Mouse (Mus musculus): ENCODE measurements around the gene Pla2g12a. TPM values are rescaled to one million over a fixed set of nuclear protein-coding genes. Genes with fewer than 3 reads are reported as not detected.
A peak's percentile ranks its signal among the peaks of the same experiment; 100 is the strongest.

Pla2g12a gene
- polyA plus RNA-seq, 1 experiment from 2014 or later: 43.7 TPM

- no peak overlapping the region for H3K4me3 ChIP-seq (ENCODE audit: low read depth, low read length)
- 82% methylated on average over 5 of the region's 5 CpGs for WGBS
- H3K27ac ChIP-seq (ENCODE audit: low read length): no peak overlapping the region
- H3K9ac ChIP-seq (replicated peaks; ENCODE audit: low read depth): no peak overlapping the region
- H3K4me2 ChIP-seq (replicated peaks; ENCODE audit: low read depth, low read length): no peak overlapping the region
- TF ChIP-seq CTCF (IDR thresholded peaks at IDR 0.05) (no peak), EP300 (IDR thresholded peaks at IDR 0.05) (no peak)
- no peak for ATAC-seq
- H3K27me3 ChIP-seq (replicated peaks; ENCODE audit: insufficient read depth, low read length): no peaks in the 10 kb centered on the region
- DNase-seq (ENCODE audit: low spot score): no peak
- no peaks in the 10 kb centered on the region for H3K4me1 ChIP-seq (ENCODE audit: insufficient read depth, low read depth, low read length)
- H3K9me3 ChIP-seq (ENCODE audit: low read length): no peaks in the 10 kb centered on the region
- peaks cover 5% of the 10 kb centered on the region; the same call in 1 of the 2 replicates for H3K36me3 ChIP-seq (ENCODE audit: insufficient read depth, low read length)
Observed at GRCm38 (mm10) chr3:129892003-129892402, 13.6 kb downstream of the Pla2g12a start.

- Histone ChIP-seq H3K4me1 (ENCODE audit: insufficient read depth, low read depth, low read length) (no peaks in the 10 kb centered on the region), H3K36me3 (ENCODE audit: insufficient read depth, low read length) (peaks cover 5% of the 10 kb centered on the region; the same call in 1 of the 2 replicates), H3K4me3 (ENCODE audit: low read depth, low read length) (no peak overlapping the region), H3K27me3 (replicated peaks; ENCODE audit: insufficient read depth, low read length) (no peaks in the 10 kb centered on the region), H3K9ac (replicated peaks; ENCODE audit: low read depth) (no peak overlapping the region), H3K9me3 (ENCODE audit: low read length) (no peaks in the 10 kb centered on the region), H3K4me2 (replicated peaks; ENCODE audit: low read depth, low read length) (no peak overlapping the region), H3K27ac (ENCODE audit: low read length) (no peak overlapping the region)
- DNase-seq (ENCODE audit: low spot score) (no peak), ATAC-seq (no peak)
- WGBS: 91% methylated on average over 3 of the region's 3 CpGs
- TF ChIP-seq CTCF (IDR thresholded peaks at IDR 0.05): no peak
- no peak for TF ChIP-seq EP300 (IDR thresholded peaks at IDR 0.05)
Observed at GRCm38 (mm10) chr3:129893143-129893542, 14.7 kb downstream of the Pla2g12a start.

- DNase-seq (ENCODE audit: low spot score): peak; percentile 22
- TF ChIP-seq CTCF (IDR thresholded peaks at IDR 0.05) (no peak), EP300 (IDR thresholded peaks at IDR 0.05) (no peak)
- 21% methylated on average over 6 of the region's 6 CpGs for WGBS
Observed at GRCm38 (mm10) chr3:129896591-129896990, 18.2 kb downstream of the Pla2g12a start.

DNA sequence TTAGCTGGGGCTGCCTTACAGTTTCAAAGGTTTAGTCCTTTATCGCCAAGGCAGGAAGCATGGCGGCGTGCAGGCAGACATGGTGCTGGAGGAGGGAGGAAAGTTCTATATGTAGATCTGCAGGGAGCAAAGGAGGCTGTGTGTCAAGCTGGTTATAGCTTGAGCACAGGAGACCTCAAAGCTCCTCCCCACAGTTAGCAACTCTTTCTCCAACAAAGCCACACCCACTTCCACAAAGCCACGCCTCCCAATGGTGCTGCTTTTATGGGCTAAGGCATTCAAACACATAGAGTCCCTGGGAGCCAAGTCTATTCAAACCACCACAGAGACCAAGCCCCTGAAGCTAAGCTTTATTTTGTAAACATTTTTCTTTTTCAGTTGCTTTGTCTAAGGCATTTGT is 20.5 kb downstream of the Pla2g12a start:
- WGBS: 66% methylated on average over 4 of the region's 4 CpGs
- H3K4me1 ChIP-seq (ENCODE audit: insufficient read depth, low read depth, low read length): peaks cover 8% of the 10 kb centered on the region; the same call in 1 of the 2 replicates
- no peak overlapping the region for H3K4me2 ChIP-seq (replicated peaks; ENCODE audit: low read depth, low read length)
- ATAC-seq (no peak), DNase-seq (ENCODE audit: low spot score) (no peak)
- no peak overlapping the region for H3K9ac ChIP-seq (replicated peaks; ENCODE audit: low read depth)
- no peak overlapping the region for H3K4me3 ChIP-seq (ENCODE audit: low read depth, low read length)
- H3K9me3 ChIP-seq (ENCODE audit: low read length): no peaks in the 10 kb centered on the region
- no peaks in the 10 kb centered on the region for H3K36me3 ChIP-seq (ENCODE audit: insufficient read depth, low read length)
- no peak overlapping the region for H3K27ac ChIP-seq (ENCODE audit: low read length)
- TF ChIP-seq EP300 (IDR thresholded peaks at IDR 0.05) (no peak), CTCF (IDR thresholded peaks at IDR 0.05) (no peak)
- H3K27me3 ChIP-seq (replicated peaks; ENCODE audit: insufficient read depth, low read length): no peaks in the 10 kb centered on the region

More at GRCm38 (mm10) chr3:129896591-129896990, 18.2 kb downstream of the Pla2g12a start:
- H3K36me3 ChIP-seq (ENCODE audit: insufficient read depth, low read length): no peaks in the 10 kb centered on the region
- H3K4me2 ChIP-seq (replicated peaks; ENCODE audit: low read depth, low read length): no peak overlapping the region
- H3K27me3 ChIP-seq (replicated peaks; ENCODE audit: insufficient read depth, low read length): no peaks in the 10 kb centered on the region
- H3K27ac ChIP-seq (ENCODE audit: low read length): no peak overlapping the region
- no peaks in the 10 kb centered on the region; the same call in 1 of the 2 replicates for H3K4me1 ChIP-seq (ENCODE audit: insufficient read depth, low read depth, low read length)
- ATAC-seq: no peak
- H3K9ac ChIP-seq (replicated peaks; ENCODE audit: low read depth): no peak overlapping the region
- H3K9me3 ChIP-seq (ENCODE audit: low read length): no peaks in the 10 kb centered on the region
- no peak overlapping the region for H3K4me3 ChIP-seq (ENCODE audit: low read depth, low read length)

DNA sequence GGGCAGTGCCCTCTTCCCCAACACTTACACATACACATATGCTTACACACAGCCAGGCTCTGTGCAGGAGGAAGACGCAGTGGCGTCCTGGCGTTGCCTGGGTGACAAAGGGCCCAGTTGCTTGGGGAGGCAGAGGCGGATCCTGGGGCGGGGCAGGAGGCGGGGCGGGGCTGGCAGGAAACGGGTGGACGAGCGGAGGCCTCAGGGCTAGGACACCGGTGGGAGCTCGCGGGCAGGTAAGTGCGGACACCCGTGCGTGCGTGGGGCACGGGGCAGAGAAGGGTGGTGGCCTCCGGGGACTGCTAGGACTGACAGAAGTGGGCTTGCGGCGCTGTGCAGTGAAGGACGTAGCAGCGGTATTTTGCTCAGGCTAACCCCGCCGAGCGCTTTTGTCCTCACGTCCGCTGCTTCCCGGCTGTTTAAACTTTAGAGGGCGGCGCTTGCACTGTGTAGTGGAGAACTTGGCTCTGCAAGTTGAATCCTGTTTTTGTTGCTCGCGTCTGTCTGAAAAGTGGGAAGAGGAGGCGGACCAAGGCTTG is 22.9 kb downstream of the Pla2g12a start, which contains the start of gene Casp6:
Gene Casp6, plus strand, starts transcription at position 155 of the 539 bp plus-strand sequence.
- peak; percentile 97 for ATAC-seq
- peak within 1 kb of the TSS; percentile 67 for H3K4me3 ChIP-seq (ENCODE audit: low read depth, low read length)
- H3K4me1 ChIP-seq (ENCODE audit: insufficient read depth, low read depth, low read length): peaks cover 11% of the 10 kb centered on the region; the same call in 1 of the 2 replicates
- H3K36me3 ChIP-seq (ENCODE audit: insufficient read depth, low read length): 0 out of 2 replicates have a peak, but pooled peaks cover 2% of the 10 kb centered on the region
- no peak for TF ChIP-seq CTCF (IDR thresholded peaks at IDR 0.05)
- no peak for TF ChIP-seq EP300 (IDR thresholded peaks at IDR 0.05)
- under 1% methylated on average over 34 of the region's 34 CpGs for WGBS
- H3K27me3 ChIP-seq (replicated peaks; ENCODE audit: insufficient read depth, low read length): no peaks in the 10 kb centered on the region
- H3K9ac ChIP-seq (replicated peaks; ENCODE audit: low read depth): peak within 1 kb of the TSS; percentile 56
- peak; percentile 93 for DNase-seq (ENCODE audit: low spot score)
- H3K27ac ChIP-seq (ENCODE audit: low read length): peak within 1 kb of the TSS; percentile 81
- H3K9me3 ChIP-seq (ENCODE audit: low read length): no peaks in the 10 kb centered on the region
- H3K4me2 ChIP-seq (replicated peaks; ENCODE audit: low read depth, low read length): peak within 1 kb of the TSS; percentile 70

DNA sequence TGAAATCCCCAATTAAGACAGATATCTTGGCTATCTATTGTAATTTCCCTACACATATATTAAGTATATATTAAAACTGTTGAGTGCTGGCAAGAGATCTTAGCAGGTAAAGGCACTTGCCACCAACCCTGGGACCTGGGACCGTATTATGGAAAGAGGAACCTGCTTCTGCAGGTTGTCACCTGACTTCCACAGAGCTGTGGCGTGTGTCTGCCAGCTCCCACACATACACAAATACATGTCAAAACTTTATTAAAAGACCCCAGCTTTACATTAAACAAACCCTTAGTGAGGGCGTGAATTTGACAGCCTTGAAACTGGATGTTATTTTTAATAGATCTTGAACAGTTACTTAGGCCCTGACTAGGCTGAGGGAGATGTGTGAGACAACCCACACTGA is 25.0 kb downstream of the Pla2g12a start:
- H3K4me2 ChIP-seq (replicated peaks; ENCODE audit: low read depth, low read length): no peak overlapping the region
- H3K4me1 ChIP-seq (ENCODE audit: insufficient read depth, low read depth, low read length): peaks cover 11% of the 10 kb centered on the region; the same call in 1 of the 2 replicates
- ATAC-seq: no peak
- H3K36me3 ChIP-seq (ENCODE audit: insufficient read depth, low read length): peaks cover 6% of the 10 kb centered on the region; the same call in 1 of the 2 replicates
- H3K27me3 ChIP-seq (replicated peaks; ENCODE audit: insufficient read depth, low read length): no peaks in the 10 kb centered on the region
- 91% methylated on average over 3 of the region's 3 CpGs for WGBS
- DNase-seq (ENCODE audit: low spot score): no peak
- no peak for TF ChIP-seq CTCF (IDR thresholded peaks at IDR 0.05)
- TF ChIP-seq EP300 (IDR thresholded peaks at IDR 0.05): no peak
- H3K27ac ChIP-seq (ENCODE audit: low read length): no peak overlapping the region
- H3K4me3 ChIP-seq (ENCODE audit: low read depth, low read length): no peak overlapping the region
- no peaks in the 10 kb centered on the region for H3K9me3 ChIP-seq (ENCODE audit: low read length)
- H3K9ac ChIP-seq (replicated peaks; ENCODE audit: low read depth): no peak overlapping the region

Data from lung, postnatal 0 days (tissue).